In genomic region chr11:102771916-102772714, GRCm38 (mm10) we compare ENCODE assay signal across 18 mouse cellular contexts. TPM values are rescaled to one million over a fixed set of nuclear protein-coding genes. Genes with fewer than 3 reads are reported as not detected.
DNase-seq lines count a peak whose midpoint lies in the region; ATAC-seq lines count a peak whose summit lies in the region.
"Had no signal": no experiment of that assay in that cellular context is flagged by ENCODE, and none has a peak within 500 bp of the region (broad histone marks: within the 10 kb centered on the region; RNA-seq: fewer than 3 reads in every experiment).

No protein-coding gene starts in this region.

- H3K9ac ChIP-seq in forebrain, embryonic 12.5 days = 0 out of 2 replicates have a peak overlapping the region, but pooled peaks have one; percentile 21
- H3K9ac ChIP-seq in forebrain, embryonic 14.5 days (ENCODE audit: low read length) = no peak overlapping the region
- peak overlapping the region; percentile 86 for H3K9ac ChIP-seq in hindbrain, embryonic 12.5 days
- peak overlapping the region; percentile 38; the same call in 1 of the 2 replicates for H3K9ac ChIP-seq in midbrain, embryonic 11.5 days (ENCODE audit: low read length)
- H3K9ac ChIP-seq: heart, embryonic 15.5 days; limb, embryonic 15.5 days; stomach, embryonic 15.5 days had no signal

- H3K4me2 ChIP-seq in forebrain, embryonic 12.5 days = peak overlapping the region; percentile 17; the same call in 1 of the 2 replicates
- H3K4me2 ChIP-seq in forebrain, embryonic 14.5 days (ENCODE audit: low read length) = no peak overlapping the region
- peak overlapping the region; percentile 31 for H3K4me2 ChIP-seq in hindbrain, embryonic 12.5 days (replicated peaks)
- no peak overlapping the region for H3K4me2 ChIP-seq in midbrain, embryonic 11.5 days
- H3K4me2 ChIP-seq: heart, embryonic 15.5 days; limb, embryonic 15.5 days; stomach, embryonic 15.5 days had no signal

- H3K27me3 ChIP-seq in forebrain, embryonic 12.5 days = 0 out of 2 replicates have a peak, but pooled peaks cover 16% of the 10 kb centered on the region
- no peaks in the 10 kb centered on the region for H3K27me3 ChIP-seq in forebrain, embryonic 14.5 days (replicated peaks; ENCODE audit: control insufficient read depth, insufficient read depth, low read length)
- H3K27me3 ChIP-seq in hindbrain, embryonic 12.5 days = peaks cover 4% of the 10 kb centered on the region; the same call in 1 of the 2 replicates
- peaks cover 2% of the 10 kb centered on the region; the same call in 1 of the 2 replicates for H3K27me3 ChIP-seq in midbrain, embryonic 11.5 days (ENCODE audit: control insufficient read depth, insufficient read depth, low read length)
- H3K27me3 ChIP-seq: limb, embryonic 15.5 days had no signal

- H3K27ac ChIP-seq in forebrain, embryonic 12.5 days = 0 out of 2 replicates have a peak overlapping the region, but pooled peaks have one; percentile 31
- H3K27ac ChIP-seq in forebrain, embryonic 14.5 days (ENCODE audit: low read depth, low read length) = no peak overlapping the region
- peak overlapping the region; percentile 40 for H3K27ac ChIP-seq in hindbrain, embryonic 12.5 days
- H3K27ac ChIP-seq in midbrain, embryonic 11.5 days (ENCODE audit: low read depth, low read length) = 0 out of 2 replicates have a peak overlapping the region, but pooled peaks have one; percentile 20
- H3K27ac ChIP-seq: heart, embryonic 15.5 days; limb, embryonic 15.5 days; stomach, embryonic 15.5 days had no signal

- no peak for DNase-seq in forebrain, embryonic 14.5 days (ENCODE audit: low spot score)
- DNase-seq in cerebellum, adult 9-10 months = peak; percentile 68
- DNase-seq in midbrain, embryonic 11.5 days (ENCODE audit: low spot score, missing footprints) = no peak
- no peak for DNase-seq in right cerebral cortex, postnatal 4 days
- no peak for DNase-seq in ovary, postnatal 10 days (ENCODE audit: low spot score)
- DNase-seq in B cell, adult 2 months = no peak
- DNase-seq: adrenal gland, postnatal 10 days; gastrocnemius, postnatal 36 days; kidney, postnatal 4 days; lung, adult 18-20 months had no signal

- peaks cover 9% of the 10 kb centered on the region for H3K36me3 ChIP-seq in forebrain, embryonic 12.5 days (replicated peaks)
- peaks cover 13% of the 10 kb centered on the region; the same call in 1 of the 2 replicates for H3K36me3 ChIP-seq in forebrain, embryonic 14.5 days (ENCODE audit: control insufficient read depth, insufficient read depth, low read length)
- peaks cover 11% of the 10 kb centered on the region for H3K36me3 ChIP-seq in hindbrain, embryonic 12.5 days
- no peaks in the 10 kb centered on the region for H3K36me3 ChIP-seq in midbrain, embryonic 11.5 days (ENCODE audit: control insufficient read depth, insufficient read depth, low read length)
- H3K36me3 ChIP-seq: heart, embryonic 15.5 days; stomach, embryonic 15.5 days had no signal

- H3K4me1 ChIP-seq in forebrain, embryonic 12.5 days = peaks cover 55% of the 10 kb centered on the region
- peaks cover 18% of the 10 kb centered on the region for H3K4me1 ChIP-seq in forebrain, embryonic 14.5 days (ENCODE audit: control insufficient read depth, insufficient read depth, low read length)
- H3K4me1 ChIP-seq in hindbrain, embryonic 12.5 days = peaks cover 74% of the 10 kb centered on the region
- peaks cover 28% of the 10 kb centered on the region for H3K4me1 ChIP-seq in midbrain, embryonic 11.5 days (ENCODE audit: control insufficient read depth, insufficient read depth, low read length)

- ATAC-seq in forebrain, embryonic 12.5 days (ENCODE audit: low FRiP score) = no peak
- no peak for ATAC-seq in forebrain, embryonic 14.5 days
- no peak for ATAC-seq in hindbrain, embryonic 12.5 days (ENCODE audit: low FRiP score)
- ATAC-seq in midbrain, embryonic 11.5 days (ENCODE audit: low FRiP score) = no peak
- ATAC-seq: inflammation-experienced regulatory T-cells, adult 6 months had no signal

- 19% methylated on average over 16 of the region's 16 CpGs for WGBS in forebrain, embryonic 12.5 days
- 26% methylated on average over 16 of the region's 16 CpGs for WGBS in forebrain, embryonic 14.5 days
- 22% methylated on average over 16 of the region's 16 CpGs for WGBS in hindbrain, embryonic 12.5 days
- 24% methylated on average over 16 of the region's 16 CpGs for WGBS in midbrain, embryonic 11.5 days

- no peaks in the 10 kb centered on the region for H3K9me3 ChIP-seq in forebrain, embryonic 12.5 days
- H3K9me3 ChIP-seq in forebrain, embryonic 14.5 days (replicated peaks; ENCODE audit: control insufficient read depth, low read length) = no peaks in the 10 kb centered on the region
- no peaks in the 10 kb centered on the region for H3K9me3 ChIP-seq in hindbrain, embryonic 12.5 days (replicated peaks)
- H3K9me3 ChIP-seq in midbrain, embryonic 11.5 days (ENCODE audit: control insufficient read depth, low read length) = no peaks in the 10 kb centered on the region
- H3K9me3 ChIP-seq: heart, embryonic 15.5 days; limb, embryonic 15.5 days; stomach, embryonic 15.5 days had no signal

- no peak overlapping the region for H3K4me3 ChIP-seq in forebrain, embryonic 12.5 days (replicated peaks)
- no peak overlapping the region for H3K4me3 ChIP-seq in forebrain, embryonic 14.5 days (ENCODE audit: low read depth, low read length)
- no peak overlapping the region for H3K4me3 ChIP-seq in hindbrain, embryonic 12.5 days
- no peak overlapping the region for H3K4me3 ChIP-seq in midbrain, embryonic 11.5 days (ENCODE audit: low read depth, low read length)
- H3K4me3 ChIP-seq: erythroblast, embryonic 14.5 days; heart, embryonic 15.5 days; limb, embryonic 15.5 days; myocyte; stomach, embryonic 15.5 days had no signal

RNA-seq across cellular contexts. Expression of gene Adam11, which starts 10.9 kb away (rescaled TPM):
- polyA plus RNA-seq in forebrain, embryonic 12.5 days (2016; fragmentation: Nextera tagmentation; extraction: Ambion mirVana) = 22.7 and 23.0 TPM in 2 replicates
- 10.0 and 12.5 TPM in 2 replicates for polyA plus RNA-seq in forebrain, embryonic 14.5 days (2014; fragmentation: Nextera tagmentation; extraction: Ambion mirVana)
- polyA plus RNA-seq in hindbrain, embryonic 12.5 days (2016; fragmentation: Nextera tagmentation; extraction: Ambion mirVana) = 33.3 and 35.3 TPM in 2 replicates
- 13.6 and 13.8 TPM in 2 replicates for polyA plus RNA-seq in midbrain, embryonic 11.5 days (2014; fragmentation: Nextera tagmentation; extraction: Ambion mirVana)

RNA-seq across cellular contexts. Expression of gene Gjc1, which starts 47.4 kb away (rescaled TPM):
- polyA plus RNA-seq in forebrain, embryonic 12.5 days (2016; fragmentation: Nextera tagmentation; extraction: Ambion mirVana) = 90.5 and 103 TPM in 2 replicates
- 41.5 and 47.0 TPM in 2 replicates for polyA plus RNA-seq in forebrain, embryonic 14.5 days (2014; fragmentation: Nextera tagmentation; extraction: Ambion mirVana)
- polyA plus RNA-seq in hindbrain, embryonic 12.5 days (2016; fragmentation: Nextera tagmentation; extraction: Ambion mirVana) = 77.6 and 81.3 TPM in 2 replicates
- 85.5 and 87.8 TPM in 2 replicates for polyA plus RNA-seq in midbrain, embryonic 11.5 days (2014; fragmentation: Nextera tagmentation; extraction: Ambion mirVana)
- polyA plus RNA-seq: erythroblast, embryonic 14.5 days; inflammation-experienced regulatory T-cells, adult 6 months had no signal

Comparison
In these comparisons a context has a peak if more than half of its experiments do, and no peak if none do; other contexts are left out.
1. H3K4me2 ChIP-seq: peak in forebrain, embryonic 12.5 days (single experiment) and hindbrain, embryonic 12.5 days (single experiment); none in forebrain, embryonic 14.5 days (single experiment) and midbrain, embryonic 11.5 days (single experiment).